Mouse (Mus musculus) liver, adult 2 months (tissue): ENCODE measurements at regions not wholly inside any gene's neighbourhood (a gene's known extent, or its start where the extent isn't known, plus 50 kb on each side); places are given as distances from the start of the nearest gene placed in this dataset.

Source experiments
- DNase-seq: peaks from one replicate; pipeline ENCODE4 v3.0.0-alpha.2; 2011; ENCODE audit warnings: low read depth, low spot score; ENCODE audit errors: extremely low read depth
- H3K27ac ChIP-seq: fragments of 200-500 bp; replicated peaks from 2 replicates; pipeline ENCODE4 v1.5.1; 2012; ENCODE audit warnings: low read depth, mild to moderate bottlenecking, control low read depth, inconsistent platforms, low read length; ENCODE audit not compliant: insufficient read depth
- H3K27me3 ChIP-seq: fragments of 200-500 bp; 2 replicates; pipeline ENCODE4 v1.6.1; 2012; ENCODE audit warnings: mild to moderate bottlenecking, moderate library complexity, low read length, inconsistent platforms; ENCODE audit not compliant: control insufficient read depth, insufficient read depth
- H3K36me3 ChIP-seq: fragments of 200-500 bp; 2 replicates; pipeline ENCODE4 v1.6.1; 2012; ENCODE audit warnings: low read length, inconsistent platforms; ENCODE audit not compliant: control insufficient read depth, insufficient read depth
- H3K4me1 ChIP-seq: fragments of 200-500 bp; 2 replicates; pipeline ENCODE4 v1.6.1; 2011; ENCODE audit warnings: low read length; ENCODE audit not compliant: control insufficient read depth, insufficient read depth
- H3K4me3 ChIP-seq: fragments of 200-500 bp; 2 replicates; pipeline ENCODE4 v1.5.1; 2011; ENCODE audit warnings: low read depth, mild to moderate bottlenecking, control low read depth, low read length, moderate library complexity; ENCODE audit not compliant: insufficient read depth
- H3K79me2 ChIP-seq: fragments of 200-500 bp; 2 replicates; pipeline ENCODE4 v1.6.1; 2012; ENCODE audit warnings: inconsistent platforms, mild to moderate bottlenecking, low read length, moderate library complexity; ENCODE audit not compliant: control insufficient read depth, insufficient read depth
- H3K9ac ChIP-seq: fragments of 200-500 bp; 2 replicates; pipeline ENCODE4 v1.6.1; 2012; ENCODE audit warnings: low read depth, mild to moderate bottlenecking, control low read depth, inconsistent platforms, low read length
- CTCF ChIP-seq: fragments of 200-500 bp; IDR thresholded peaks from 2 replicates; pipeline ENCODE4 v1.5.1; 2011; ENCODE audit warnings: low read depth, low read length, control low read depth
- POLR2A ChIP-seq: fragments of 200-500 bp; IDR thresholded peaks from 2 replicates; pipeline ENCODE4 v1.6.1; 2011; ENCODE audit warnings: low read length, control low read depth; ENCODE audit not compliant: insufficient read depth; ENCODE audit errors: extremely low read depth
- WGBS: fragments of 180-500 bp; shearing (Covaris S2); methylation state at CpG from one replicate; pipeline ENCODE4 v1.1.7; 2018; 5-methylcytosine and 5-hydroxymethylcytosine counted together

DNA sequence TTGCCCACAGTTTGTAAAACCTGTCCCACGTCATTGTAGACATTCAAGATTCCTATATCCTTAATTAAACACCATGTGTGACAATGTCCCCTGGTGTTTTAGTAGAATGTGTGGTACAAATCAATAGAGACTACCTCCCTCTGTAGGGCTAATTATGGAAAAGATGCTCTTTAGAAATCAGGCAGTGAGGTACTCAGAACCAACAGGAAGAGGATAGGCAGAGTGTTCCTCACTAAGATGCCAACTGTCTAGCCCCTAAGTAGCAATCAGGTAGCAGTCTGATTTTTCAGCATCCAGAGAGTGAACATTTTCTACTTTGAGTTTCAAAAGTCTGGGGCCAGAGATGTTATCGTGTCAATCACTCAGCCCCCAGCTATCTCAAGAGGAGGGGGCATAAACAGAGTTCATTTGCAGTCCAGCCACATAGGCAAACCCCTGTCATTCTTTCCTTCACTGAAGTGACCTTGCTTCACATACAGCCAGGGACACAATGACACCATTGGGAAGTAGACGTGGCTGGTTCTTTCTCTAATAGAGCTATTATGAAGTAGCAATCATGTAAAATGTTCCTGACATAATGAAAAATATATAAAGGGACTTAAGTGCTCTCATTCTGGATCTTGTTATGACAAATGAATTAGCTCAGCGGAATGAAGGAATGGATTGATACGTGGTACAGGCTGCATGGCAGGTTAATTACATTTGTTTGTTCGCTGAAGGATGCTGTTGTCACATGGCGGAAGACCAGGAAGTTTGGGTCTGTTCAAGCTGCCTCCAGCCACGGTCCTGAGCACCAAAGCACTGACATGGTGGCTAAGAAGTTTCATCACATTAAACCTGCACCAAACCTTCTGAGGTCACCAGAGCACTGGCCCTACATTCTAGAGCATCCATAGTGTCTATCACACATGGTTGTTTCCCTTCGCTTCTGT, 74.6 kb upstream of the Olfr275 start:
- Histone ChIP-seq H3K4me3 (no peak overlapping the region), H3K4me1 (no peaks in the 10 kb centered on the region), H3K27ac (no peak overlapping the region), H3K9ac (no peak overlapping the region), H3K36me3 (no peaks in the 10 kb centered on the region), H3K79me2 (no peaks in the 10 kb centered on the region), H3K27me3 (no peaks in the 10 kb centered on the region)
- no peak for DNase-seq
- WGBS = 75% methylated on average over 9 of the region's 9 CpGs
- TF ChIP-seq CTCF (no peak), POLR2A (no peak)

DNA sequence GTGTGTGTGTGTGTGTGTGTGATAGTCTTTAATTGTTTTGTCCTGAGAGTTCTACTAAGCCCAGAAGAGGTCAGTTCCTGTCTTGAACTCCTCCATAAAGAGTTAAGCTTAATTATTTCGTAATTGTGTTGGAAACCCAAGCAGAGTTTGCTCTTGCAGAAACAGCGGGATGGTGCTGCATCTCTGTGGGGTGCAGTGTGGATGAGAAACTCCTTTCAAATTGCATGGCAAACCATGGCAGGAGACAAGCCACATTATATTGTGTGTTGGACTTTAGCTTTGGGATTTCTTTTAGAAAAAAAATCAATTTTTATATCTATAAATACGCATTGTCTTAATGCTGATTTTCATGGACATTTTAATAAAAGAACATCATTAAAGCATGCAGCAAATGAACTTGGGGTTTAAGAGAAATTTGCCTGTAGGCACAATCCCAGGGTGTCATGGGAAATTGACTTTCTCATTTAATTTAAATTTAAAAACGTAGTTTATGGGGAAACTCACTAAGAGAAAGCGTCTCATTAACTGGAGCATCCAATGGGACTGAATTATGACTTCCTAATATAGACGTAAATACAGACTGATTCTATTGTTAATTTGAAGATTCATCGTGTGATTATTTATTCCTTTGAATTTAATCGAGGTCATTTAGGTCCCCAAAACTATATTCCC, 61.4 kb upstream of the Olfr275 start:
- no peak overlapping the region for H3K9ac ChIP-seq
- no peaks in the 10 kb centered on the region for H3K36me3 ChIP-seq
- no peak overlapping the region for H3K4me3 ChIP-seq
- 73% methylated on average over 8 of the region's 8 CpGs for WGBS
- no peaks in the 10 kb centered on the region for H3K79me2 ChIP-seq
- no peaks in the 10 kb centered on the region for H3K27me3 ChIP-seq
- H3K4me1 ChIP-seq = no peaks in the 10 kb centered on the region
- no peak for DNase-seq
- no peak overlapping the region for H3K27ac ChIP-seq
- TF ChIP-seq POLR2A (no peak), CTCF (no peak)
